17 mouse cellular contexts compared by ENCODE assay signal in the genomic region with DNA sequence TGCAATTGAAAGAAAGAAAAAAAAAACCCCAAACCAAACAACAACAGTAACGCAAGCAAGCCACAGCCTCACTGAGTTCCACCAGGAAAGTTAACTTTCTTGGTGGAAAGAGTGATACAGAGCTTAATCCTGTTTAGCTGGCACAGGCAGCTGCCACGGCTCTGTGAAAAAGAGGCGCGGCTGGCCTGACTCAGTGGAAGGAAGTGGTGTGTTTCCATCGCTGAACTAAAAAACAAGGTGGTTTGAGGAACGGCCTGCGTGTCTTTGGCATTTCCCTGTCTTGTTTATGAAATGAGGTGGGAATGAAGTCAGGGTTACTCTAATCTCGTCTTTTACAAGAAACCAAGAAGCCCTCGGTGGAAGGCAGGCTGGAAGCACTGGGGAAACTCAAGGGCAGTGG. TPM values are rescaled to one million over a fixed set of nuclear protein-coding genes. Genes with fewer than 3 reads are reported as not detected.
DNase-seq lines count a peak whose midpoint lies in the region; ATAC-seq lines count a peak whose summit lies in the region.
"Had no signal": no experiment of that assay in that cellular context is flagged by ENCODE, and none has a peak within 500 bp of the region (broad histone marks: within the 10 kb centered on the region; RNA-seq: fewer than 3 reads in every experiment).

No protein-coding gene starts in this region.

- DNase-seq in embryonic facial prominence, embryonic 14.5 days (ENCODE audit: low spot score), result peak; percentile 22
- no peak for DNase-seq in embryonic facial prominence, embryonic 10.5 days (ENCODE audit: low spot score)
- DNase-seq in 416B (ENCODE audit: low read depth), result peak; percentile 45
- DNase-seq in spleen, postnatal 36 days (ENCODE audit: low spot score in 2 of 2), result peak; percentile 70
- no peak for DNase-seq in ovary, adult 18-20 months (ENCODE audit: low spot score)
- DNase-seq in gastrocnemius, adult 8-10 months (ENCODE audit: low spot score in 2 of 2), result no peak
- DNase-seq in heart, postnatal 14 days, result no peak
- DNase-seq: cerebellum, adult 11-12 months; kidney, postnatal 10 days; retina, postnatal 1 day had no signal

- H3K27ac ChIP-seq in embryonic facial prominence, embryonic 14.5 days (replicated peaks; ENCODE audit: low read depth, low read length), result no peak overlapping the region
- no peak overlapping the region for H3K27ac ChIP-seq in embryonic facial prominence, embryonic 10.5 days (replicated peaks)
- H3K27ac ChIP-seq: heart, embryonic 10.5 days; hindbrain, embryonic 14.5 days; limb, embryonic 10.5 days had no signal

- no peak overlapping the region for H3K4me2 ChIP-seq in embryonic facial prominence, embryonic 14.5 days (ENCODE audit: low read depth, low read length)
- H3K4me2 ChIP-seq: hindbrain, embryonic 14.5 days; midbrain, embryonic 11.5 days had no signal

- WGBS in embryonic facial prominence, embryonic 14.5 days, result 70% methylated on average over 9 of the region's 9 CpGs
- WGBS in embryonic facial prominence, embryonic 10.5 days, result 84% methylated on average over 9 of the region's 9 CpGs

- H3K9ac ChIP-seq in embryonic facial prominence, embryonic 14.5 days (ENCODE audit: low read depth, low read length), result no peak overlapping the region
- H3K9ac ChIP-seq: hindbrain, embryonic 14.5 days had no signal

- H3K9me3 ChIP-seq in embryonic facial prominence, embryonic 14.5 days (ENCODE audit: control insufficient read depth, low read length), result no peaks in the 10 kb centered on the region
- no peaks in the 10 kb centered on the region for H3K9me3 ChIP-seq in embryonic facial prominence, embryonic 10.5 days
- H3K9me3 ChIP-seq: heart, embryonic 10.5 days; limb, embryonic 10.5 days had no signal

- no peaks in the 10 kb centered on the region for H3K4me1 ChIP-seq in embryonic facial prominence, embryonic 14.5 days (ENCODE audit: control insufficient read depth, insufficient read depth, low read length)
- H3K4me1 ChIP-seq in embryonic facial prominence, embryonic 10.5 days, result no peaks in the 10 kb centered on the region
- H3K4me1 ChIP-seq: limb, embryonic 10.5 days had no signal

- intact Hi-C loops in heart, postnatal 14 days (cut with DNase I), result no loop called here

- no peaks in the 10 kb centered on the region for H3K36me3 ChIP-seq in embryonic facial prominence, embryonic 14.5 days (ENCODE audit: control insufficient read depth, insufficient read depth, low read length)
- H3K36me3 ChIP-seq in embryonic facial prominence, embryonic 10.5 days (replicated peaks), result no peaks in the 10 kb centered on the region
- H3K36me3 ChIP-seq: heart, embryonic 10.5 days; limb, embryonic 10.5 days had no signal

- H3K27me3 ChIP-seq in embryonic facial prominence, embryonic 14.5 days (replicated peaks; ENCODE audit: control insufficient read depth, insufficient read depth, low read length), result no peaks in the 10 kb centered on the region
- H3K27me3 ChIP-seq in embryonic facial prominence, embryonic 10.5 days (replicated peaks; ENCODE audit: low read depth, poor library complexity, severe bottlenecking), result no peaks in the 10 kb centered on the region

- H3K4me3 ChIP-seq in embryonic facial prominence, embryonic 14.5 days (ENCODE audit: low read depth, low read length), result no peak overlapping the region
- no peak overlapping the region for H3K4me3 ChIP-seq in embryonic facial prominence, embryonic 10.5 days
- H3K4me3 ChIP-seq: heart, embryonic 10.5 days; limb, embryonic 10.5 days had no signal

- no peak for ATAC-seq in embryonic facial prominence, embryonic 14.5 days (ENCODE audit: low read depth)
- ATAC-seq in common myeloid progenitor, adult 5-6 weeks (replicated peaks; ENCODE audit: low read depth, poor library complexity, severe bottlenecking), result peak; percentile 62
- ATAC-seq: forebrain, embryonic 14.5 days had no signal

RNA-seq across cellular contexts. Expression of a gene that starts 43.3 kb away (rescaled TPM):
- polyA plus RNA-seq in embryonic facial prominence, embryonic 14.5 days (2014; fragmentation: Nextera tagmentation; extraction: Ambion mirVana), result 0.20 and 0.33 TPM in 2 replicates
- 0.03 and 0.06 TPM in 2 replicates for polyA plus RNA-seq in embryonic facial prominence, embryonic 10.5 days (2016; fragmentation: Nextera tagmentation; extraction: Ambion mirVana)
- total RNA-seq in common myeloid progenitor, adult 5-6 weeks (2017), result 0.50 and 7.2 TPM in 2 replicates
- 1 to 10 TPM in 1 of 4 experiments, under 1 TPM in 3; 0.17 to 2.5 (median 0.77) TPM for total RNA-seq in gastrocnemius, adult 8-10 months (2022)
- total RNA-seq in heart, postnatal 14 days (2021), result 1 to 10 TPM in 1 of 2 experiments, under 1 TPM in 1; 0.88 to 1.4 TPM
- polyA plus RNA-seq: limb, embryonic 10.5 days; neural tube, embryonic 11.5 days had no signal

Comparison
In these comparisons a context has a peak if more than half of its experiments do, and no peak if none do; other contexts are left out.
1. DNase-seq: peak in embryonic facial prominence, embryonic 14.5 days (single experiment), 416B (single experiment) and spleen, postnatal 36 days (2 of 2); none in embryonic facial prominence, embryonic 10.5 days (single experiment), ovary, adult 18-20 months (single experiment), gastrocnemius, adult 8-10 months (0 of 2) and heart, postnatal 14 days (0 of 2).